Mouse (Mus musculus) midbrain, embryonic 14.5 days (tissue): Measurements from ENCODE around the gene Prdx6b. TPM values are rescaled to one million over a fixed set of nuclear protein-coding genes. Genes with fewer than 3 reads are reported as not detected.

Experiments used
- ATAC-seq: fragments of 200-750 bp; cut with Nextera tagmentation; 2 replicates; pipeline ENCODE4 v1.8.0; 2017; ENCODE audit warnings: moderate number of reproducible peaks, moderate library complexity; ENCODE audit not compliant: low FRiP score, low TSS enrichment
- DNase-seq: peaks from one replicate; pipeline ENCODE4 v3.0.0-alpha.2; 2015
- H3K27ac ChIP-seq: fragments of 300-500 bp; sonication (generic); replicated peaks from 2 replicates; pipeline ENCODE4 v1.5.1; 2014; ENCODE audit warnings: mild to moderate bottlenecking, low read depth, low read length, moderate library complexity
- H3K27me3 ChIP-seq: fragments of 300-500 bp; sonication (generic); 2 replicates; pipeline ENCODE4 v1.6.1; 2014; ENCODE audit warnings: low read length, control low read depth, mixed read lengths; ENCODE audit not compliant: control insufficient read depth, insufficient read depth
- H3K36me3 ChIP-seq: fragments of 300-500 bp; sonication (generic); 2 replicates; pipeline ENCODE4 v1.6.1; 2014; ENCODE audit warnings: low read length, control low read depth; ENCODE audit not compliant: control insufficient read depth, insufficient read depth
- H3K4me1 ChIP-seq: fragments of 300-500 bp; sonication (generic); 2 replicates; pipeline ENCODE4 v1.6.1; 2014; ENCODE audit warnings: mild to moderate bottlenecking, antibody characterized with exemption, low read length, control low read depth; ENCODE audit not compliant: control insufficient read depth, insufficient read depth
- H3K4me2 ChIP-seq: fragments of 300-500 bp; sonication (generic); 2 replicates; pipeline ENCODE4 v1.6.1; 2014; ENCODE audit warnings: mild to moderate bottlenecking, low read length, moderate library complexity
- H3K4me3 ChIP-seq: fragments of 300-500 bp; sonication (generic); replicated peaks from 2 replicates; pipeline ENCODE4 v1.5.1; 2014; ENCODE audit warnings: low read depth, low read length
- H3K9ac ChIP-seq: fragments of 300-500 bp; sonication (generic); replicated peaks from 2 replicates; pipeline ENCODE4 v1.6.1; 2014; ENCODE audit warnings: mild to moderate bottlenecking, low read length, moderate library complexity
- H3K9me3 ChIP-seq: fragments of 300-500 bp; sonication (generic); 2 replicates; pipeline ENCODE4 v1.6.1; 2016; ENCODE audit warnings: low read length, control low read depth, mixed read lengths; ENCODE audit not compliant: control insufficient read depth
- WGBS: fragments of 180-500 bp; shearing (Covaris S2); extraction: QIAGEN DNeasy Blood & Tissue Kit; methylation state at CpG from one replicate; pipeline ENCODE4 v1.1.7; 2014; 5-methylcytosine and 5-hydroxymethylcytosine counted together
- polyA plus RNA-seq: library from polyadenylated mRNA; unstranded; fragments of >200 nt; fragmentation: Nextera tagmentation; extraction: Ambion mirVana; gene quantifications from 2 replicates; pipeline ENCODE4 v1.2.1, GENCODE M21; 2014

Prdx6b gene
- polyA plus RNA-seq, 1 experiment from 2014 or later, result not detected

DNA sequence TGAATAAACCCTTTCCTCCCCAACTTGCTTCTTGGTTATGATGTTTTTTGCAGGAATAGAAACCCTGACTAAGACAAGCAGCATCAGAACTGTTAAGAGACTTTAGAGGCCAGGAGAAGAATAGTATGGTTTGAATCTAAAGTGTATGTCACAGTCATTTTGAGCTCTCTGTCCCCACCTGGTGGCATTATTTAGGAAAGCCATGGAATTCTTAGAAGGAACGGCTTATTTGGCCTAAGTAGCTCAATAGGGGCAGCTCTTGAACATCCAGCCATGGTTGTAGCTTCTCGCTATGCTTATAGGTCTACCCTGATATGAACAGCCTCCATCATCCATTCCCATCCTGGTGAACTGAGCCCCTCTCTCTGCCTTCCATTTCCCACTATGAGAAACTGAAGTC is 17.1 kb upstream of the Prdx6b start:
- 50% methylated on average over 2 of the region's 2 CpGs for WGBS

DNA sequence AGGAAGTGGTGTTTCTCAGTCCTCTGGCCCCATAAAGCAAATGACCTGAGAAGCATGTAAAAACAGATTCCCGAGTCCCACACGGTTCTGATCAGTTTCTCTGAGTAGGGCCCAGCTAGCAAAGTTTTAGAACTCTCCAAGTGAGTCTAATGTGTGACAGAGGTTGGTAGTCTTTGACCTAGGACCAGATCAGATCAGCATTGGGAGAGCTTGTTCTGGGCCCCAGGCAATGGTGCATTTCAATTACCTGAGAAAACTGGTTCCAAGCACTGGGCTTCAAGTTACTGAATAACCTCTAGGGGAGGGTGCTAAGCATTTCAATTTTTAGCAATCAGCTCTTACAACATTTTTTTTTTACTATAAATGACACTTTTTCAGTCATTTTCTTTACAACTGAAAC is 10.1 kb upstream of the Prdx6b start:
- 85% methylated on average over 2 of the region's 2 CpGs for WGBS
- ATAC-seq (no peak), DNase-seq (no peak)
- Histone ChIP-seq H3K36me3 (no peaks in the 10 kb centered on the region), H3K27ac (no peak overlapping the region), H3K4me2 (no peak overlapping the region), H3K4me1 (no peaks in the 10 kb centered on the region), H3K27me3 (no peaks in the 10 kb centered on the region), H3K9me3 (no peaks in the 10 kb centered on the region), H3K9ac (no peak overlapping the region), H3K4me3 (no peak overlapping the region)

More for the DNA sequence above, 17.1 kb upstream of the Prdx6b start:
- Histone ChIP-seq H3K4me2 (no peak overlapping the region), H3K9me3 (no peaks in the 10 kb centered on the region), H3K27me3 (no peaks in the 10 kb centered on the region), H3K9ac (no peak overlapping the region), H3K4me1 (no peaks in the 10 kb centered on the region), H3K36me3 (no peaks in the 10 kb centered on the region), H3K4me3 (no peak overlapping the region), H3K27ac (no peak overlapping the region)
- DNase-seq (peak; percentile 74), ATAC-seq (no peak)

DNA sequence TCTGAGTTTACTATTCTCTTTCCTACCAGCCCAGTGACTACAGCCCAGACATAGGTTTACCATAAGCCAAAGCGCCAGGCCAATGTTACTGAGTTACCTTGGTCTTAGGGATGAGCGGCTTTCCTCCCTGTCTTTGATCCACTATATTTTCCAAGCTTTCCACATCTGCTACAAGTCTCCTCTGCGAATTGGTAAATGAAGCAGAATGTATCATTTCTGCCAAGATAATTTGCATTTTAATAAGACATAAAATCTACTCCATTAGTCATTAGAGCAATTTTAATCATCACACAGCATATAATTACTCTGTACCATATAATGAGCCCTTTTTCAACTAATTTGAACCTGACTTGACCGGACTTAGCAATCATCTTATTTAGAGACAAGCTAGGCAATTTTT is 5.9 kb upstream of the Prdx6b start:
- DNase-seq (no peak), ATAC-seq (no peak; the same call in 1 of the 2 replicates)
- H3K27ac ChIP-seq, result no peak overlapping the region
- H3K36me3 ChIP-seq, result no peaks in the 10 kb centered on the region
- no peaks in the 10 kb centered on the region for H3K9me3 ChIP-seq
- no peaks in the 10 kb centered on the region for H3K27me3 ChIP-seq
- no peak overlapping the region for H3K4me2 ChIP-seq
- WGBS, result 85% methylated on average over 4 of the region's 4 CpGs
- no peak overlapping the region for H3K9ac ChIP-seq
- no peak overlapping the region for H3K4me3 ChIP-seq
- no peaks in the 10 kb centered on the region for H3K4me1 ChIP-seq

DNA sequence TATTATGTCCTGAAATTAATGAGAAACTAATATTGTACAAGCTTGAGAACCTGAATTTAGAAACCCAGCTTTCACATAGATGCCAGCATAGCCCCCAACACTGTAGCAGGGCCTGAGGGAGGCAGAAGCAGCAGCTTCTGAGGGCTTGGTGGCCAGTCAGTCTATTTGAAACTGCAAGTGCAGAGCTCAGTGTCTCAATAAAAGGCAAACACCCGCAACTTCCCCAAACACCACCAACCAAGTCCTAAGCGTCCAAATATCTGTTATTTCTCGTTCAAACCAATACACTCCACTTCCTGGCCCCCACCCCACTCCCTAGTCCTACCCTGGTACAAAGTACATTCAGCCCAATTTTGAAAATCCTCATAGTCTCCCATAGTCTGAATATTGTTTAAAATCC is 6.1 kb downstream of the Prdx6b start:
- Histone ChIP-seq H3K27me3 (no peaks in the 10 kb centered on the region), H3K4me3 (no peak overlapping the region), H3K9ac (no peak overlapping the region), H3K4me2 (no peak overlapping the region), H3K27ac (no peak overlapping the region), H3K4me1 (no peaks in the 10 kb centered on the region), H3K36me3 (no peaks in the 10 kb centered on the region), H3K9me3 (no peaks in the 10 kb centered on the region)
- DNase-seq (no peak), ATAC-seq (no peak)
- 82% methylated on average over 3 of the region's 3 CpGs for WGBS

DNA sequence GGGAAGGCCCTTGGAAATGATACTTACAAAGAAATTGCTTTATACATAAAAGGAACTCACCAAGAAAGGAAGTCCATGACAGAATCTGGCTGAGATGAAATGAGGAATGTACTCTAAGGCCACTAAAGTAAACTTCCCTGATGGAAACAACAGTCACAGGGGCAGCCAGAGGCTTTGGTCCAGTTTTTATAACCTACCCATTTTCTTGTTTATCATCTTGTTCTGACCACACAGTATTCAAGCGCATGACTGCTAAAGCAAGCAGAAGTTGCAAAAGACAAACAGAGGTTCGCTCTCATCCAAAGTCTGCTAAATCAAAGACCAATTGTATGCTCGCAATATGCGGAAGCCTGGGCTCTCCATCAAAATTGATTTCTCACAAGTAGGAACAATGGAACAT is 8.5 kb downstream of the Prdx6b start:
- H3K4me2 ChIP-seq, result no peak overlapping the region
- DNase-seq (no peak), ATAC-seq (no peak)
- WGBS, result 90% methylated on average over 4 of the region's 4 CpGs
- no peak overlapping the region for H3K27ac ChIP-seq
- no peak overlapping the region for H3K9ac ChIP-seq
- H3K27me3 ChIP-seq, result no peaks in the 10 kb centered on the region
- no peaks in the 10 kb centered on the region for H3K36me3 ChIP-seq
- no peak overlapping the region for H3K4me3 ChIP-seq
- no peaks in the 10 kb centered on the region for H3K9me3 ChIP-seq
- H3K4me1 ChIP-seq, result no peaks in the 10 kb centered on the region

DNA sequence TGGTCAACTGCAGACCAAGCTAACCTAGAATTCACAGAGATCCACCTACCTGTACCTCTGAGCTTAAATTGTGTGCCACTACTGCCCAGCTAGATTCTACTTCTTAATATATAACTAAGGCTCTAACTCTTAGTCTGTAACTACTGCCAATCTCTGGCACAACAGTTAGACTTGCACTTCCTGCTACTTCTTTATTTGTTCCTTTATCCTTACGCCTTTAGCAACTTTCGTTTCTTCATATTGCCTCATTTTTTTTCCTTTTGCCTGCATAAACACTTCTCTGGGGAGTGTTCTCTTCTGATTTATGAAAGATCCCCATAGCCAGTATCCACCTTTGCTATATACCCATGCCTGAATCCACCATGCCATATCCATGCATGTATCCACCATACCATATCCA is 11.7 kb downstream of the Prdx6b start:
- Histone ChIP-seq H3K9me3 (no peaks in the 10 kb centered on the region), H3K4me3 (no peak overlapping the region), H3K4me1 (no peaks in the 10 kb centered on the region), H3K9ac (no peak overlapping the region), H3K27ac (no peak overlapping the region), H3K27me3 (no peaks in the 10 kb centered on the region), H3K36me3 (no peaks in the 10 kb centered on the region), H3K4me2 (no peak overlapping the region)
- no peak for DNase-seq
- 93% methylated on average over 2 of the region's 2 CpGs for WGBS
- ATAC-seq, result no peak

DNA sequence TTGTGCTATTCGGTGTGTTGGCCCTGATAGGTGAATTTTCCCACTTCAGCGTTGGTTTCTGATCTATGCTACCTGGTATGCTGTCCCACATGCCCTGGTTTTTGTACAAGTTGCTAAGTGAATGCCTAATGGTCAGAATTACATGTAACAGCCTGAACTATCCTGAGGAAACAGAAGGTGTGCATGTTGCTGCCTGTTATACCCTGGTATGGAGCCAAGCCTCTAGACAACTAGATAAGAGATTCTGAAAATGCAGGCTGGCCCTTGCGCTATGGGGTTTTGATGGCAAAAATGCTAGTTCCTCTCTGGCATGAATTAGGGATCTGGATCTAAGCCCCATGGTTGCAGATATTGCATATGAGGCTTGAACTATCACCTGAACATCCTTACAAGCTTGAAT is 15.4 kb downstream of the Prdx6b start:
- no peak for ATAC-seq
- Histone ChIP-seq H3K27me3 (no peaks in the 10 kb centered on the region), H3K9ac (no peak overlapping the region), H3K4me1 (no peaks in the 10 kb centered on the region), H3K36me3 (no peaks in the 10 kb centered on the region), H3K9me3 (no peaks in the 10 kb centered on the region), H3K4me3 (no peak overlapping the region), H3K4me2 (no peak overlapping the region), H3K27ac (no peak overlapping the region)
- no peak for DNase-seq
- 94% methylated on average over 3 of the region's 3 CpGs for WGBS

DNA sequence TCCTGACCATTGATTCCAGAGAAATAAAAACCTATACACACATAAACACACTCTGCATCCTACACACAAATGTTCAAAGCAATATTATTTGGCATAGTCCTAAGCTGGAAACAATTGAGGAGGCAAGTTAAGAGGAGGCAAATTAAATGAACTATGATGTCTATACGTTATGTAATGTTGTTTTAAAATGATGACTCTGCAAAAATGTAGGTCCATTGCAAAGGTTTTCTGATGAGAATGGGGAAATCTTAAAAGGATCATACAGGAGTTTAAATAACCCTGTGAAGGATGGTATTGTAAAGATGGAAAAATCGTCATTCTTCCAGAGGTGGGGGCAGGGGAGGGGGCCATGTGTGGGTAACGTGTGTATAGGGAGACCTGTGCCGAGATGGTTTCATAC is 17.5 kb downstream of the Prdx6b start:
- Histone ChIP-seq H3K4me2 (no peak overlapping the region), H3K27me3 (no peaks in the 10 kb centered on the region), H3K9ac (no peak overlapping the region), H3K9me3 (no peaks in the 10 kb centered on the region), H3K4me1 (no peaks in the 10 kb centered on the region), H3K27ac (no peak overlapping the region), H3K4me3 (no peak overlapping the region), H3K36me3 (no peaks in the 10 kb centered on the region)
- WGBS, result 78% methylated on average over 4 of the region's 4 CpGs
- no peak for ATAC-seq
- no peak for DNase-seq

DNA sequence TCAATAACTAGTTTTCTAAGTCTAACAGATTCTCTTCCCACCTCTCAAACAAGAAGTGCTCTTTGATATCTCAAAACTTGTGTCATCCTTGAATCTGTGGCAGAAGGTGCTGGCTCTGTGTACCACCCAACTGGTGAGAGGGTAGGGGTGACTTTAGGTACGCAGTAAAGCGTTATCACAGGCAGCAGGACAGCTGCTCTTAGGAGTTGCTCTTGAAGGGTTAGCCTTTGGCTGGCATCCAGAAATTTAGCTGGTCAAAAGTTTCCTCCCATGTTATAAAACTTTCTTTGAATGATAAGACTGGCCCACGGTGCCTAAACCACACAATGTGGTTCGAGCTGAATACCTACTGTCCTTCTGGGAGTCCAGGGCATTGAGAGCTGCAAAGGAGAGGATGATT is 18.5 kb downstream of the Prdx6b start:
- no peaks in the 10 kb centered on the region for H3K36me3 ChIP-seq
- H3K4me3 ChIP-seq, result no peak overlapping the region
- H3K27me3 ChIP-seq, result no peaks in the 10 kb centered on the region
- WGBS, result 82% methylated on average over 4 of the region's 4 CpGs
- H3K9ac ChIP-seq, result no peak overlapping the region
- DNase-seq (no peak), ATAC-seq (no peak)
- no peak overlapping the region for H3K4me2 ChIP-seq
- H3K4me1 ChIP-seq, result no peaks in the 10 kb centered on the region
- H3K9me3 ChIP-seq, result no peaks in the 10 kb centered on the region
- H3K27ac ChIP-seq, result no peak overlapping the region
